Mouse (Mus musculus): ENCODE results near the gene Ldhc.
"Not testable (repeated sequence)": the region's sequence is repeated elsewhere in the genome, so short reads cannot be mapped to it uniquely, and the experiment has no call there.

The Ldhc gene

DNA sequence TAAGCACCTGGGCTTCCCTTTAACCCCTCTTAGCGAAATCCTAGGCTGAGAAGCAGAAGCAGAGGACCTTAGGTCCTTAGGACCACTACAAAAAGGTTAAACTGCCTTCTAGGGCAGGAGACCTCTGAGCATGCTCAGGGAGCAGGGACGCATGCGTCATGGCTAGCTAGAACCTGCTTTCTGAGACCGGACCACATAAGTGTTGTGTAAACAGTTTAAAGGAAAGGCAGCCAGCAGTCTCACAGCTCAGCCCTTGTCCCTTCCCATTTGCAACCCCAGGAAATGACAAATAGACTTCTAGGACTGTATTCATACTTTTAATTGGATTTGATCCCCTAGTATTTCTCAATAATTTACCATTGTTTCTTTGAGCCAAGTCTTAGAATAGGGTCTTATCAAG lies 20.7 kb upstream of the Ldhc start:
- in situ Hi-C loops (cut with MboI, MseI), result loop anchor here (25.0 kb wide), 1 partner anchor 1828 kb away; the partner anchor contains the start of genes Rras (in 2 of the 2) and Scaf1 (in 2 of the 2)

DNA sequence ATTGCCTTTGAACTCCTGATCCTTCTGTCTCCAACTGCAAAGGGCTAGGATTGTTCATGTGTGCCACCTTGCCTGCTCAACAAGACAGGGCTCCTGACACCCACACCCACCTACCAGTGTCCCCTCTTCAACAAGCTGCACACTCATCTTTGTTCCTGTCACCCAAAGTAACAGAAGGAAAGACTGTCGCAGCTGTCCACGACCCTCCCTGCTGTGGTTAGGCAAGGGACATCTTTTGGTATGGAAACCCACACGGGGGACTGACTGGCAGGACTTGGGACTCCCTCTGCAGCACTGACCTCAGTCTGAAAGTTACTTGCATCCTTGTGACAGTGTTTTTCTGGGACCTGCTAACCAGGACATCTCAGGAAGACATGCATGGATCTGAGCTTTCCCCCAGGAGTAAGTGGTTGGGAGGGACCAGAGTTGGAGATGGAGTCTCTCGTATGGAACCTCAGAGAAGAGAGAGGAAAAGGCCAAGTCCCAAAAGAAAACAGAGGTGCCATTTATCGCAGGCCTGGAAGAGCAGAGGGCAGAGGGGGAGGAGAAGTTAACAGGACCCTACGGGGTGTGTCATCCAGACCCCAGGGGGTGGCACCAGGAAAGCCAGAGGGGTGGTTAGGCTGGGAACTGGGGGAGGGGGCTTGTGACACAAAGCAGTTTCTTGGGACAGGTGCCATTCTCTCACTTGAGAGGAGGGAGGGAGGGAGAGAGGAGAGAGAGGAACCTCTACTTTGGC lies 20.0 kb upstream of the Ldhc start, which contains the start of gene Ldha:
TSS of gene Ldha (plus strand) at position 689 of the 739 bp plus-strand sequence.
- in situ Hi-C loops (cut with MboI, MseI), result loop anchor here (25.0 kb wide), 1 partner anchor 1829 kb away; the partner anchor contains the start of genes Rras (in 2 of the 2) and Scaf1 (in 2 of the 2)

DNA sequence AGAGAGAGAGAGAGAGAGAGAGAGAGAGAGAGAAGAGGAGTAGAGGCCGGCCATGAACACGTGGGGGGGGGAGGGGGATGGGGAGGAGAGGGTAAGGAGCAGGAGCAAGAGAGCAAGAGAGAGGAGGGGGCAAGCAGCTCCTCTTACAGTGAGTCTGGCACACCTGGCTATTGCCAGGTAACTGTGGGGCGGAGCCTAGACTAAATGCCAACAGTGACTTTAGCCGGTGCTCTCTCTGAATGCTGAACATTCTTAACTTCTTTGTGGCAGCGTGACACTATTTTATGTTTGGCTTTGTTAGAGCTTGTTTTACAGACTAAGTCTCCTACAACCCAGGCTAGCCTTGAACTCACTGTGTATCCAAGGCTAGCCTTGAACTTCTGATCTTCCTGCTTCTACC lies 18.7 kb upstream of the Ldhc start:
- in situ Hi-C loops (cut with MboI, MseI), result loop anchor here (25.0 kb wide), 1 partner anchor 1830 kb away; the partner anchor contains the start of genes Rras (in 2 of the 2) and Scaf1 (in 2 of the 2)

DNA sequence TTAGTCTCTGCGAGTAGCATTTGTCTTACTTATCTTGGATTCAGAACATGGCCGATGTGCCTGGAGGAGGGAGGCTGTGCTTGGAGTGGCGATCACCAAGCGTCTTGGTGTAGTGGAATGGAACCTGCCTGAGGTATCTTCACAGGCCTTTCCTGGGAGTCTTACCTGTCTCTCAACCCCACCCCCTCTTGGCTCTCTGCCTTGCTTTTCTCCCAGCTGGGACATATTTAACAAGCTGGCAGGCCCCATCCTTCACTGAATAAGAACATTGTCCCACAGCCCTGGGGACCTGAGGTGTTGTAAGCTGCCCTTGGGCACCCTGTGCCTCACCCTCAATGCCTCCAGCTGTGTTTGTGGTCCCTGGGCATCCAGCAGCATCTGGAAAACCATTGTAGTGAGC lies 17.4 kb upstream of the Ldhc start:
- in situ Hi-C loops (cut with MboI, MseI), result loop anchor here (25.0 kb wide), 1 partner anchor 1831 kb away; the partner anchor contains the start of genes Rras (in 2 of the 2) and Scaf1 (in 2 of the 2)

DNA sequence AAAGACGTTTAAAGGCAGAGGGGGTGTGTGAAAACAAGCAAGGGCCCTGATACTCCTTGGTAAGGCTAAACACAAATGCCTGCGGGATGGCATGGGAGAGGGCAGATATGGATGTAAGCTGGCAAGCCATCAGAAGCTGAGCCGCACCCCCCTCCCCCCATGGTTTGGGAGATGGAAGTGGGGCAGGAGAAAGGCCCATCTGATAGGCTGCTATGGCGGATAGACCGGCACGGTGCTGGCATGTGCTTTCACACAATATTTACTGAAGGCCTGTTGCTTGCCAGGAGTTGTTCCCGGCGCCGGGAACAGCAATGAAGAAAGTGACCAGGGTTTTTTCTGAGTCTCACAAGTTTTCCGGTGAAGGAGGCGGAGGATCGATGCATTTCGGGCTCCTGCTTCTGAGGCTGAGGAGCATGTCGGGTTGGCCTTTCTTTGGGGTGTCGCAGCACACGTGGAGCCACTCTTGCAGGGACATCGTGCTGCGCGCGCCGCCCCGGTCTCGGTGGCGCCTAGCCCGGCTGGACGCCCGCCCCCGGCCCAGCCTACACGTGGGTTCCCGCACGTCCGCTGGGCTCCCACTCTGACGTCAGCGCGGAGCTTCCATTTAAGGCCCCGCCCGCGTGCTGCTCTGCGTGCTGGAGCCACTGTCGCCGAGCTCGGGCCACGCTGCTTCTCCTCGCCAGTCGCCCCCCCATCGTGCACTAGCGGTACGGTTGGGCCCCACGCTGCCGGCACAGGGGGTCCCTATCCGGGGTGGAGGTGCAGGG lies 15.6 kb upstream of the Ldhc start:
- in situ Hi-C loops (cut with MboI, MseI), result loop anchor here (5.0 to 25.0 kb wide), 3 partner anchors 48 to 1833 kb away; partner anchors contain the start of genes Rras (in 2 of the 2), Scaf1 (in 2 of the 2), Gtf2h1 (in 1 of the 2) and Hps5 (in 1 of the 2)

DNA sequence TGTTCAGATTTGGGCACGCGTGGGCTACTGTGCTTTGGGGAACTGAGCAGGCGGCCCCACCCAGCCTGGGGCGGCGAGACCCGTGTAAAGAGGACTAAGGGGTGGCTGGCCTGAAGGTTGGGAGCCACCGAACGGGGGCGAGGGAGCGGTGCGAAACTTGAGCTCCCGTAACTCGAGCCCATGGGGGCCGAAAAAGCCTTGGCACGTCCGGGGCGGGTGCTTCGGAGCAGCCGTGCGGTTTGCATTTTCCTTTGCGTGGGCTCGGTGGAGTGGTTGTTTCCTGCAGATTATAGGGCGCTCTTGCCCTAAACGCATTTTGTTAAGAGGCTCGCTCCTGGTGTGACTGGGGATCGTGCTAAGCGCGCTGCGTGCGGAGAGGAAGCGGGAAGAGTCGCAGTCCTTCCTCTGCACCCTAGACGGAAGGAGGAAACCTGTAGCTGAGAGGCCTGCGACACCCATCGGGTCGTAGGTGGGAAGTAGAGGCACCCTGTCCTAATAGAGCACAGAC lies 15.0 kb upstream of the Ldhc start:
- in situ Hi-C loops (cut with MboI, MseI), result loop anchor here (5.0 to 25.0 kb wide), 3 partner anchors 49 to 1834 kb away; partner anchors contain the start of genes Rras (in 2 of the 2), Scaf1 (in 2 of the 2), Gtf2h1 (in 1 of the 2) and Hps5 (in 1 of the 2)

DNA sequence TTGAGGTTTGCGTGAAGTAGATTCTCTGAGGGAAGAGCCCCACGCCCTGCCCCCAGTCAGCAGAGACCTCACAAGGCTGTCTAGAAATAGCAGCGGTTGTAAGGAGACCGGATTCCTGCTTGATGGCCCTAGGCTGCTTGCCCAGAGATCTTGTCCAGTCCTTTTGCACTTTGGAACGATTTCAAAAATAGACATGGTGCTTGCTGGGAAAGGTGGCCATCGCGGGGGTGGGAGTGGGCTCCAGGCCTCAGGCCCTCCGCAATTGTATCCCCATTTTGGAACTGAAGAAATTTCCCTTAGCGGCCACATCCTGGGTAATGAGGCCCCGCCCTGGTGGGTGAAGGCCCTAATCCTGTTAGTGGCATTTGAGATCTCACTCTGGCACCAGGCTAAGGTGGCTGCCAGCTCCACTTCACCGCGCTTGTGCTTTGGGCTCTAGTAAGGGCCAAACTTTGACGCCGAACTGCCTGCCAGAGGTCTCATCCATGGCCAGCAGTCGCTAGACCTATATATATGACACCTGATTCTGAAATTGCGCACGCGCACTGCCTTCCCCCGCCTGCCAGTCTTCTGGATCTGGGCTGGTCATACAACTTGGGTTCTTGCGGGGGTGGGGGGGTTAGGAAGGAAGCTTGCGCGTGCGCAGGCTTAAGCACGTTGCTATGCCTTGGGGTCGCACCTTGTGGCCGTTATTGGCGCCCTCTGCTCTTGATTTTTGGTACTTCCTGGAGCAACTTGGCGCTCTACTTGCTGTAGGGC lies 14.3 kb upstream of the Ldhc start:
- in situ Hi-C loops (cut with MboI, MseI), result loop anchor here (5.0 to 25.0 kb wide), 3 partner anchors 49 to 1834 kb away; partner anchors contain the start of genes Rras (in 2 of the 2), Scaf1 (in 2 of the 2), Gtf2h1 (in 1 of the 2) and Hps5 (in 1 of the 2)

DNA sequence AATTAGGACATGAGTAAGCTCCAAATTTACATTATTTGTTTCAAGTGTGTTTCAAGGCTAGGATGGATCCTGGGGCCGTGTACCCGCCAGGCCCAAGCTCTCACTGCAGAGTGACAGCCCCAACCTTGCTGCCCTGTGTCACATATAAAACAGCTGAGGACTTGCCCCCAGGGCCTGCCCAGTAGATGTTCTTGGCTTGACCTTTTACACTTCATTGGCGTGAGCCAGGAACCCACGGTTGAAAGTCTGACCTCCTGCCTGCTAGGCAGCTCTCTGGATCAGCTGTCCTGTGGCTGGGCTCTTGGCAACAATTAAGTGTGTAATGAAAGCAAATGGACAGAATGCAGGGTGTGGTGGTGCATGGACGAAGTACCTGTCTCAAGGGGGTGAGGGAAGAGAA lies 11.7 kb upstream of the Ldhc start:
- in situ Hi-C loops (cut with MboI, MseI), result loop anchor here (5.0 to 25.0 kb wide), 3 partner anchors 52 to 1837 kb away; partner anchors contain the start of genes Rras (in 2 of the 2), Scaf1 (in 2 of the 2), Gtf2h1 (in 1 of the 2) and Hps5 (in 1 of the 2)

DNA sequence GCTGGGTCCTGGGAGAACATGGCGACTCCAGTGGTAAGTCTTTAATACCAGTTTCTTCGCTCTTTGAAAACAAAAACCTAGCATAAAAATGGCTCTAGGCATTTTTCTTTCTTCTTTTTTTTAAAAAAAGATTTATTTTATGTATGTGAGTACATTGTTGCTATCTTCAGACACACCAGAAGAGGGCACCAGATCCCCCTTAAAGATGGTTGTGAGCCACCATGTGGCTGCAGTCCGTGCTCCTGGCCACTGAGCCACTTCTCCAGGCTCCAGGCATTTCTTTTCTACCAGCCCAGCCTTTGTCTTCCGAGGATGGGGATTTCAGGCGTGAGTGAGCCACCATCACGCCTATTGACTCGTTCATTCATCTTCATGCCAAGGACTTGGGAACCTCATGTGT lies 10.0 kb upstream of the Ldhc start:
- in situ Hi-C loops (cut with MboI, MseI), result loop anchor here (5.0 kb wide), 2 partner anchors 49 to 106 kb away; partner anchors contain the start of gene Uevld (in 1 of the 2)

DNA sequence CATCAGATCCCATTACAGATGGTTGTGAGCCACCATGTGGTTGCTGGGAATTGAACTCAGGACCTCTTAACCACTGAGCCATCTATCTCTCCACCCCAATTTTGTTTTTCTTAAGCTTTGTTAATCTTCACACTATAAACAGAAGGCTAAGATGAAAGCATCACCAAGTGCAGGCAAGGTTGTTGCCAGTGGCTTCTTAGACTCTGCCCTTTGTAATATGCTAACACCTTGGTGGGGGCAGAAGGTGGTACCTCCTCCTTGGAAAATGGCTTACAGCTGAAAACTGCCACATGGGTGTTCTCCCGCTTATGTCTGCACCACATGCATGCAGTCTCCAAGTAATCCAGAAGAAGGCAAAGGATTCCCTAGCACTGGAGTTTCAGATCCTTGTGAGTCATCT lies 8.3 kb upstream of the Ldhc start:
- in situ Hi-C loops (cut with MboI, MseI), result loop anchor here (5.0 kb wide), 2 partner anchors 50 to 105 kb away; partner anchors contain the start of gene Uevld (in 1 of the 2)

DNA sequence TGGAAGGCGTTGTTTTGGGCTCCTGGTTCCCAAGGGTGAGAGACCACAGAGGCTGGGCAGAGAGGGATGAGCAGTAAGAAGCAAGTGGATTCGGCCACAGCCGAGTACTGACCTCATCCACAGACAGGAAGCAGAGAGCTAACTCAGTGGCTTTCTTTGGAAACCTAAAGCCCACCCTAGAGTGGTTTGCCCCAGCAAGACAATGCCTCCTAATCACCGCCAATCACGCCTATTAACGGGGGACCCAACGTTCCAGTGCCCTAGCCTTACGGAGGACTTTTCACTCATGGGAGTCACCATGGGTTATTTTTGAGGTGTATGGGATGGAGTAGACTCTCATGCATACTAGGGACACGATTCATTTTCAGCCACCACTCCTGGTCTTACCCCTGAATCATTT lies 7.6 kb upstream of the Ldhc start:
- in situ Hi-C loops (cut with MboI, MseI), result loop anchor here (5.0 kb wide), 2 partner anchors 51 to 104 kb away; partner anchors contain the start of gene Uevld (in 1 of the 2)

DNA sequence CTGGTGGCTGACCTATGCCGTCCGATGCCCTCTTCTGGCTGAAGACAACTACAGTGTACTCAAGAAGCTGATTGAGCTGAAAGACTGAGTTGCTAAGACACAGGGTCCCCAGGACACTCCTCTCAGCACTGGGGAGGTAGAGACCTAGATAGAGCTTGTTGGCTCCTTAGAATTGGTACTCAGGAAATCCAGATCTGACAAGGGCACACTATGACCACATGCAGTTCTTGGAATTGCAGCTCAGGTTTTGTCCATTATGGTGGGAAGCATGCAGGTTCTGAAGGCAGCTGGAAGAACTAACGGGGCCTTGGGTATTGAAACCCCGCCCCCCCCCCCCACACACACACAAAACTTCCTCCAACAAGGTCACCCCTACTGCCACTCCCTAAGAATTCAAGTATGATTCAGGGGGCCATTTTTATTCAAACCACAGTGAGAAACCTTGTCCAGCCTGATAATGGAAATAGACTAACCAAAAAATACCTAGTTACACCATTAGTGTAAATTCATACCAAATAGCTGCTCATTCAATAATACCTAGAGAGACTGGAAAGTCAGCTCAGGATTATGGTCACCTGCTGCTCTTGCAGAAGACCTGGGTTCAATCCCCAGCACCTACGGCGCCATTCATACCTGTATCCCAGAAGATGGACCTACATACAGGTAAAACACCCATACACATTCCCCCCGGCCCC lies 5.0 kb upstream of the Ldhc start:
- in situ Hi-C loops (cut with MboI, MseI), result no loop called here

DNA sequence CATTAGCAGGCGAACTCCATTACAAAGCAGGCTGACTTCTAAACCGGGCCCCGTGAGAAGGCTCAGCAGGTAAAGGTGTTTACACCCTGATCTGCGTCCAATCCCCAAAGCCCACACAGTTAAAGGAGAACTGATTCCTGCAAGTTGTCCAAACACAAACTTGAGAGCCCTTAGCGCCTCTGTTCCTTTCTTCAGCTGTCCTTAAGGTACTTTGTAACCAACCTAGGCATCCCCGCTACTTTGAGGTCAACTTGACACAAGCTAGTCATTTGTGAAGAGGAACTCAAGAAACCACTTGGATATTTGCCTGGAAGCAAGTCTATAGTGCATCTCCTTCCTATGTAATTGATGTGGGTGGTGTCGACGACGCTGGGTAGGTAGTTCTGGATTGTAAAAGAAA lies 3.6 kb upstream of the Ldhc start:
- in situ Hi-C loops (cut with MboI, MseI), result no loop called here

DNA sequence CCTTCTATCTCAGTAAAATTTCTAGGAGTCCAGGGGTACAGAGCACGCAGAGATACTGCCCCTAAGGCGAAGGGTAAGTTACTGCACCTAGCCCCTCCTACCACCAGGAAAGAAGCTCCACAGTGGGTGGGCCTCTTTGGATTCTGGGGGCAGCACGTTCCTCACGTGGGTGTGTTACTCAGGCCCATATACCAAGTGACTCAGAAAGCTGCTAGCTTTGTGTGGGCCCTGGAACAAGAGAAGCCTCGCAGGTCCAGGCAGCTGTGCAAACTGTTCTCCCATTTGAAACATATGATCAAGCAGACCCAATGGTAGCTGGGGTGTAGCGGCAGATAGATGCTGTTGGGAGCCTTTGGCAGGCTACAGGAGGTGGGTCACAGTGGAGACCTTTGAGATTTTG lies 2.0 kb upstream of the Ldhc start:
- in situ Hi-C loops (cut with MboI, MseI), result no loop called here

DNA sequence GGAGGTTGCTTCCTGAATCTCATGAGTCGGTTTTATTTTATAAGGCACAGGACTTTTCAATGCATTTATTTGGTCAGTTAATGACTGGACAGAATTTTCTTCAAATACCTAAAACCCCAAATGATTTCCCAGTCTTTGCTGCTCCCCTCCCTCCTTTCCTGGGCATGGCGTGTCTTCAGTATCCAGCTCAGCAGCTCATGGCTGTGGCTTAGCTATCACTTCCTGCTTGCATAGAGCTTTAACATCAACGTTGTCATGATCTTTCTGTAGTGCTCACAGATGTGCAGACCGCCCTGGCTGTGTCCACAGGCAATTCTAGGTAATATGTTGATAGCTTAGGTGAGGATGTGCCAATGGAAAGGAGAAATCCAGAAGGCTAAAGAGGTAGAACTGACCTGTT lies 11.0 kb downstream of the Ldhc start:
- in situ Hi-C loops (cut with MboI, MseI), result no loop called here

DNA sequence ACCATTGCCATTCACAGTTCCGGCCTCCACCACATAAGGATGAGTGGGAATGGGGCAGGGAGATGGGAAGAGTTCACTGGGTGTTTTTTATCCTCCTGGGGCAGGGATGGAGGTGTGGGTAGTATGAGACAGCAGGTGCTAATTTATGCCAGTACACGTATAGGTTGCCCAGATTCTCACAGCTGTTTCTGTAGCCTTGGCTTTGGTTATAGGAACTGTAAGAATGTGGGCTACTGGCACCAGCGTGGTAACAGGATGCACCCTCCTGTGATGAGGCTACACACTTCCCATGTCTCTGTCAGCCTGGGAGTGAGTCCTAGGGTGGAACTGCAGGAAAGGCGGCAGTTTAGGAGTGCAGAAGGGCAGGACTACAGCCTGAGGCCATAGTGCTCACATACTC lies 15.8 kb downstream of the Ldhc start:
- in situ Hi-C loops (cut with MboI, MseI), result no loop called here

DNA sequence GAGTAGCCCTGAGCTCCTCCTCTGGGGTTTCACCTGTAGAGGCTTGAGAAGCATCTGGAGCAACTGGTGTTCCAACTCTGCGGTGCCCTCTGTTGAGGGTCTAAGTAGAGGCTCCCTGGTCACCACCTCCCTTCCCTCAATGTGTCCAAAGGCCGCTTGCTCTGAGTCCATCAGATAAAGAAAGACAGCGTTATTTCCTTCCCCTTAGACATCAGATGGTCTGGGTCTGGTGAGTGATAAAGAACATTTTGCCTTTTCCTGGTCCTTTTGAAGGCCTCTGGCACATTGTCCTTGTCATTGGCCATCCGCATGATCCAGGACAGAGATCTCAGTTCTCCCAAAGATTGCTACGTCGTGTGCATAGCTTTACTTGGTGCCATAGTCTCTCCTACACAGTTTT lies 16.3 kb downstream of the Ldhc start:
- in situ Hi-C loops (cut with MboI, MseI), result no loop called here

DNA sequence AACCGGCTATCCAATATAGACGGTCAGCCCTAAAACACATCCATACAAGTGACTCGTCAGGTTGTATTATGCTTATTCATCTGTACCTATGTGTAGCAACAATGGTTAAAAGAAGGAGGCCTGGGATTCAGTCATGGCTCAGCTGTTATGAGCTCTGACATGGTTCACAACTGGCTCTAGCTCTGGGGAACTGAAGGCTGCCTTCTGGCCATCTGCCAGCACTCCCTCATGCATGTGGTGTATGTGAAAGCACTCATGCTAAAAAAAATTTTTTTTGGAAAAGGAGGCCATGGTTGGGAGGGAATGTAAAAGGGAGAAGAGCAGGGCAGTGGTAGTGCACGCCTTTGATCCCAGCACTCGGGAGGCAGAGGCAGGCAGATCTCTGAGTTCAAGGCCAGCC lies 18.8 kb downstream of the Ldhc start:
- in situ Hi-C loops (cut with MboI, MseI), result no loop called here

DNA sequence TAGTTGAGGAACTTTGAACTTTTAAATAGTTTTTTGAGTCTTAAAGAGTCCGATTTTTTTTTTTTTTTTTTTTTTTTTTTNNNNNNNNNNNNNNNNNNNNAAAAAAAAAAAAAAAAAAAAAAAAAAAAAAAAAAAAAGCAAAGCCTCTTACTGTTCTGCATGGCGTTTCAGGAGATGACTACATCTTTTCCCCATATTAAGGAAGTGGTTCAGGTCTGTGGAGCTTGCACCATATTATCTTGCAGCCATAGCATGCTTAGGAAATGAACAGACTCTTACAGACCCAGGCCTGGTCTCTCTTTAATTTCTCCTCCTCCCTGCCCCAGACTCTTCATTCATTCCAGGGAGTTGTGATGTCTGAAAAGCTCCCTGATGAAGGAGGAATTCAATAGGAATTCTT lies 20.0 kb downstream of the Ldhc start:
- in situ Hi-C loops (cut with MboI, MseI), result no loop called here

DNA sequence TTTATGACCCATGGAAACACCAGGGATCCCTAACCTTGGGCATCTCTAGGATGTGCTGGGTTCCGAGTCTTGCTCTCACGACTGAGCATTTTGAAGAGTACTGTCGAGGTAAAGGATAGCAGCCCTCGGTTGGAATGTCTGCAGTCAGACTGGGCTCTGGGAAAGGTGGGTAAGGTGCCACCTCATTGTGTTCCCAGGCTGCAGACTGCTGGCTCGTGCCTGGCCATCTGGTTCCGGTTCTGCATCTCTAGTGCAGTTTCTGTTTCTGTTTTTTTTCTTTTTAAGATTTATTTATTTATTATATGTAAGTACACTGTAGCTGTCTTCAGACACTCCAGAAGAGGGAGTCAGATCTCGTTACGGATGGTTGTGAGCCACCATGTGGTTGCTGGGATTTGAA lies 20.9 kb downstream of the Ldhc start:
- in situ Hi-C loops (cut with MboI, MseI), result not testable (repeated sequence)
